Mouse (Mus musculus) embryonic facial prominence, embryonic 13.5 days (tissue): ENCODE results near the gene Cdk12. TPM values are rescaled to one million over a fixed set of nuclear protein-coding genes. Genes with fewer than 3 reads are reported as not detected.
"Not testable (repeated sequence)": the region's sequence is repeated elsewhere in the genome, so short reads cannot be mapped to it uniquely, and the experiment has no call there.

Experiments
- ATAC-seq: fragments of 200-750 bp; cut with Nextera tagmentation; 2 replicates; pipeline ENCODE4 v1.8.0; 2017; ENCODE audit warnings: low read depth; ENCODE audit not compliant: insufficient number of reproducible peaks, insufficient read depth, low FRiP score, low TSS enrichment
- H3K27ac ChIP-seq: fragments of 300-500 bp; sonication (generic); 2 replicates; pipeline ENCODE4 v1.5.1; 2015; ENCODE audit warnings: moderate library complexity, mild to moderate bottlenecking, inconsistent platforms
- H3K27me3 ChIP-seq: fragments of 300-500 bp; sonication (generic); 2 replicates; pipeline ENCODE4 v1.6.1; 2015; ENCODE audit warnings: mild to moderate bottlenecking, inconsistent platforms
- H3K36me3 ChIP-seq: fragments of 300-500 bp; sonication (generic); 2 replicates; pipeline ENCODE4 v1.6.1; 2015; ENCODE audit warnings: mild to moderate bottlenecking, inconsistent platforms
- H3K4me1 ChIP-seq: fragments of 300-500 bp; sonication (generic); 2 replicates; pipeline ENCODE4 v1.6.1; 2015; ENCODE audit warnings: inconsistent platforms
- H3K4me2 ChIP-seq: fragments of 300-500 bp; sonication (generic); 2 replicates; pipeline ENCODE4 v1.6.1; 2015; ENCODE audit warnings: moderate library complexity, mild to moderate bottlenecking, inconsistent platforms
- H3K4me3 ChIP-seq: fragments of 300-500 bp; sonication (generic); 2 replicates; pipeline ENCODE4 v1.5.1; 2015; ENCODE audit warnings: mild to moderate bottlenecking, inconsistent platforms
- H3K9ac ChIP-seq: fragments of 300-500 bp; sonication (generic); 2 replicates; pipeline ENCODE4 v1.6.1; 2015; ENCODE audit warnings: mild to moderate bottlenecking, inconsistent platforms
- H3K9me3 ChIP-seq: fragments of 300-500 bp; sonication (generic); 2 replicates; pipeline ENCODE4 v1.6.1; 2016; ENCODE audit warnings: inconsistent platforms
- WGBS: fragments of 180-500 bp; shearing (Covaris S2); methylation state at CpG from one replicate; pipeline ENCODE4 v1.1.7; 2015; ENCODE audit warnings: mixed read lengths; 5-methylcytosine and 5-hydroxymethylcytosine counted together
- polyA plus RNA-seq: library from polyadenylated mRNA; unstranded; fragments of >200 nt; fragmentation: Nextera tagmentation; extraction: Ambion mirVana; gene quantifications from 2 replicates; pipeline ENCODE4 v1.2.1, GENCODE M21; 2015

Gene Cdk12
- 14.3 and 16.2 TPM in 2 replicates for polyA plus RNA-seq

- ATAC-seq = peak; percentile 92
- H3K36me3 ChIP-seq = peaks cover 3% of the 10 kb centered on the region
- under 1% methylated on average over 61 of the region's 63 CpGs for WGBS
- peaks cover 15% of the 10 kb centered on the region for H3K4me1 ChIP-seq
- peak within 1 kb of the TSS; percentile 91 for H3K4me3 ChIP-seq
- no peaks in the 10 kb centered on the region for H3K9me3 ChIP-seq
- peak within 1 kb of the TSS; percentile 93 for H3K4me2 ChIP-seq
- H3K9ac ChIP-seq = peak within 1 kb of the TSS; percentile 100
- peak within 1 kb of the TSS; percentile 100 for H3K27ac ChIP-seq
- no peaks in the 10 kb centered on the region for H3K27me3 ChIP-seq
Observed at GRCm38 (mm10) chr11:98202641-98203350, at the start of gene Cdk12. Gene Cdk12 (plus strand): TSS chr11:98203059.

GRCm38 (mm10) chr11:98155094-98155493 lies 47.8 kb upstream of the Cdk12 start:
- Histone ChIP-seq H3K4me3 (no peak overlapping the region), H3K4me1 (no peaks in the 10 kb centered on the region), H3K9me3 (no peaks in the 10 kb centered on the region), H3K27ac (no peak overlapping the region), H3K9ac (no peak overlapping the region), H3K4me2 (no peak overlapping the region), H3K27me3 (no peaks in the 10 kb centered on the region), H3K36me3 (peaks cover 50% of the 10 kb centered on the region)
- no peak for ATAC-seq
- 84% methylated on average over 6 of the region's 6 CpGs for WGBS

- H3K4me1 ChIP-seq = no peaks in the 10 kb centered on the region
- no peaks in the 10 kb centered on the region for H3K9me3 ChIP-seq
- no peak overlapping the region for H3K4me3 ChIP-seq
- H3K36me3 ChIP-seq = peaks cover 78% of the 10 kb centered on the region
- H3K27me3 ChIP-seq = no peaks in the 10 kb centered on the region
- no peak overlapping the region for H3K27ac ChIP-seq
- H3K9ac ChIP-seq = no peak overlapping the region
- no peak overlapping the region for H3K4me2 ChIP-seq
- ATAC-seq = no peak
- 85% methylated on average over 1 of the region's 1 CpGs for WGBS
Observed at GRCm38 (mm10) chr11:98168400-98168799, 34.5 kb upstream of the Cdk12 start.

- H3K9ac ChIP-seq, H3K27ac ChIP-seq, H3K27me3 ChIP-seq, H3K4me1 ChIP-seq, H3K4me3 ChIP-seq, H3K9me3 ChIP-seq, H3K4me2 ChIP-seq, ATAC-seq: not testable (repeated sequence)
- 93% methylated on average over 3 of the region's 3 CpGs for WGBS
- peaks cover 91% of the 10 kb centered on the region for H3K36me3 ChIP-seq
Observed at GRCm38 (mm10) chr11:98182149-98182548, 20.7 kb upstream of the Cdk12 start.

- Histone ChIP-seq H3K9me3 (no peaks in the 10 kb centered on the region), H3K27me3 (no peaks in the 10 kb centered on the region), H3K4me1 (peaks cover 15% of the 10 kb centered on the region), H3K4me2 (no peak overlapping the region), H3K27ac (no peak overlapping the region), H3K36me3 (peaks cover 68% of the 10 kb centered on the region), H3K9ac (no peak overlapping the region), H3K4me3 (no peak overlapping the region)
- WGBS = 95% methylated on average over 9 of the region's 9 CpGs
- ATAC-seq = no peak
Observed at GRCm38 (mm10) chr11:98187640-98188395, 15.0 kb upstream of the Cdk12 start.

- Histone ChIP-seq H3K36me3 (peaks cover 40% of the 10 kb centered on the region), H3K4me2 (no peak overlapping the region), H3K9me3 (no peaks in the 10 kb centered on the region), H3K9ac (peak overlapping the region; percentile 16; the same call in 1 of the 2 replicates), H3K4me1 (peaks cover 15% of the 10 kb centered on the region), H3K27me3 (no peaks in the 10 kb centered on the region), H3K4me3 (no peak overlapping the region), H3K27ac (no peak overlapping the region)
- 86% methylated on average over 5 of the region's 5 CpGs for WGBS
- ATAC-seq = no peak
Observed at GRCm38 (mm10) chr11:98190820-98191219, 12.0 kb upstream of the Cdk12 start.

- Histone ChIP-seq H3K9me3 (no peaks in the 10 kb centered on the region), H3K9ac (peak within 1 kb of the TSS; percentile 93), H3K36me3 (peaks cover 21% of the 10 kb centered on the region), H3K4me1 (peaks cover 15% of the 10 kb centered on the region), H3K27ac (peak within 1 kb of the TSS; percentile 96), H3K27me3 (no peaks in the 10 kb centered on the region), H3K4me3 (peak within 1 kb of the TSS; percentile 81), H3K4me2 (peak within 1 kb of the TSS; percentile 76)
- under 1% methylated on average over 53 of the region's 53 CpGs for WGBS
- ATAC-seq = peak; percentile 92
Observed at GRCm38 (mm10) chr11:98192901-98193805, 9.7 kb upstream of the Cdk12 start, which contains the start of gene Med1. Gene Med1 (minus strand): TSS chr11:98193293.

- peaks cover 15% of the 10 kb centered on the region for H3K4me1 ChIP-seq
- peak overlapping the region; percentile 100 for H3K27ac ChIP-seq
- no peak; the same call in 1 of the 2 replicates for ATAC-seq
- H3K4me2 ChIP-seq = peak overlapping the region; percentile 73
- no peaks in the 10 kb centered on the region for H3K36me3 ChIP-seq
- H3K9ac ChIP-seq = peak overlapping the region; percentile 100
- 3% methylated on average over 27 of the region's 27 CpGs for WGBS
- peak overlapping the region; percentile 91 for H3K4me3 ChIP-seq
- H3K27me3 ChIP-seq = no peaks in the 10 kb centered on the region
- no peaks in the 10 kb centered on the region for H3K9me3 ChIP-seq
Observed at GRCm38 (mm10) chr11:98201791-98202640, 843 bp upstream of the Cdk12 start.

- Histone ChIP-seq H3K4me1 (peaks cover 15% of the 10 kb centered on the region), H3K36me3 (peaks cover 9% of the 10 kb centered on the region), H3K27ac (peak overlapping the region; percentile 100), H3K4me2 (peak overlapping the region; percentile 93), H3K9ac (peak overlapping the region; percentile 100), H3K4me3 (peak overlapping the region; percentile 91), H3K27me3 (no peaks in the 10 kb centered on the region), H3K9me3 (no peaks in the 10 kb centered on the region)
- no peak for ATAC-seq
- WGBS = under 1% methylated on average over 37 of the region's 37 CpGs
Observed at GRCm38 (mm10) chr11:98203351-98203911, 572 bp downstream of the Cdk12 start.

GRCm38 (mm10) chr11:98203931-98204421 lies 1.1 kb downstream of the Cdk12 start:
- no peaks in the 10 kb centered on the region for H3K9me3 ChIP-seq
- H3K27ac ChIP-seq = 0 out of 2 replicates have a peak overlapping the region, but pooled peaks have one; percentile 100
- H3K27me3 ChIP-seq = no peaks in the 10 kb centered on the region
- under 1% methylated on average over 16 of the region's 16 CpGs for WGBS
- peak overlapping the region; percentile 91 for H3K4me3 ChIP-seq
- H3K36me3 ChIP-seq = peaks cover 14% of the 10 kb centered on the region
- peaks cover 15% of the 10 kb centered on the region for H3K4me1 ChIP-seq
- peak overlapping the region; percentile 93 for H3K4me2 ChIP-seq
- ATAC-seq = no peak
- peak overlapping the region; percentile 100 for H3K9ac ChIP-seq
